Mouse (Mus musculus): ENCODE data around the gene 4930579F01Rik.
"Not testable (repeated sequence)": the region's sequence is repeated elsewhere in the genome, so short reads cannot be mapped to it uniquely, and the experiment has no call there.

4930579F01Rik gene

GRCm38 (mm10) chr3:138139663-138140062, 54.0 kb downstream of the 4930579F01Rik start:
- CTCF ChIA-PET, result no interaction called here

DNA sequence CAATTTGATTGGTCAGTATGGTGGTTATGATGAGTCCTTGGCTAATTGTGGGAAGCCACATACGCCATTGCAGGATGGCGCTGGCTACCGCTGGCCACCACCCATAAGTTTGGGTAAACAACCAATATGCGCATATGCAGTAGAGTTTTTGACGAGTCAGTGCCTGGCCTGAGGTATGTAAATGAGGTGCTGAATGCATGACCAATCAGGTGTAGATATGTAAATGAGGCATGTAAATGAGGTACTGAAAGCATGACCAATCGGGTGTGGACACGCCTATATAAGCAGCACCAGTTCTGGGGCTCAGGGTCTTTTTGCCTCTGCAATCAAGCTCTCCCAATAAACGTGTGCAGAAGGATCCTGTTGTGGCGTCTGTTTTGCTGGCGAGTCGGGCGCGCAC, 55.5 kb downstream of the 4930579F01Rik start:
- CTCF ChIA-PET, result not testable (repeated sequence)
- POLR2A ChIA-PET, result interaction anchor here in 2 of 4 experiments (0.6 to 1.9 kb wide), 5 partner anchors 17 to 274 kb away, joined by 3 to 6 read pairs (median 3); partner anchors contain the start of gene H2afz (in 2 of the 2)

More at GRCm38 (mm10) chr3:138139663-138140062, 54.0 kb downstream of the 4930579F01Rik start:
- POLR2A ChIA-PET, result interaction anchor here in 1 of 4 experiments (0.7 kb wide), 1 partner anchor 247 kb away, joined by 3 read pairs; no protein-coding TSS in a partner anchor

DNA sequence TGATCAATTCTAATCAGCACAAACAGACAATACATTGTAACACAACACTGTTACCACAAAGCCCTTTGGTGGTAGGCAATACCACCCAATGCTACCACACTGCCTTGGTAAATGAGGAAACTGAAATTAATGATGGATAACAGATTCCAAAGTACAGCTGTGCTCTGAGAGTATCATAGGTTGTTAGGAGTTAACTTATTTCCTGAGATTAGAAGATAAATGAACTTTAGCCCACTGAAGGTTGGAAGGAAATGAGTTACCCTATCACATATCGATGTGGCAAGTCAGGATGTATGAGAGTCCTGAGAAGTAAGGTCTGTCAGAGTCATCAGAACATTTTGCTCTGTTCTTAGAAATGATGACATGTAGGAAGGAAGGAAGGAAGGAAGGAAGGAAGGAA, 59.1 kb downstream of the 4930579F01Rik start:
- CTCF ChIA-PET, result no interaction called here
- POLR2A ChIA-PET, result interaction anchor here in 1 of 4 experiments (3.2 kb wide), 1 partner anchor 9 kb away, joined by 14 read pairs; the partner anchor contains the start of gene Trmt10a

DNA sequence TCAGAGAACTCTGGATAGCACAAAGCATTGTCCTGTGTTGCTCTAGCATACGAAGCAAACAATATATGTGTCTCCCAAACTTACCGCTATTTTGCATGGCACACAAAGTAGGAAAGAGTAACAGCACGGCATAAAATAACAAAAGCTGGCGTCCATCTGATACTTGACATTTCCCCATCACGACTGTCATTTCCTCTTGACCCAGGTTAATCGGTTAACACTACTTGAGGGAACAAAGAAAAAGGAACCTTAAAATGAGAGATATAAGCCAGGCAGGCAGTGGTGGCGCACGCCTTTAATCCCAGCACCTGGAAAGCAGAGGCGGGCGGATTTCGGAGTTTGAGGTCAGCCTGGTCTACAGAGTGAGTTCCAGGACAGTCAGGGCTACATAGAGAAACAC, 59.7 kb downstream of the 4930579F01Rik start:
- POLR2A ChIA-PET, result interaction anchor here in 1 of 4 experiments (3.2 kb wide), 1 partner anchor 9 kb away, joined by 14 read pairs; the partner anchor contains the start of gene Trmt10a
- CTCF ChIA-PET, result no interaction called here

- POLR2A ChIA-PET, result interaction anchor here in 2 of 4 experiments (1.0 to 3.2 kb wide), 2 partner anchors 10 to 269 kb away, joined by 3 to 14 read pairs; partner anchors contain the start of genes H2afz (in 1 of the 2) and Trmt10a (in 1 of the 2)
- CTCF ChIA-PET, result no interaction called here
Observed at GRCm38 (mm10) chr3:138133463-138133862, 60.2 kb downstream of the 4930579F01Rik start.

- POLR2A ChIA-PET, result interaction anchor here in 3 of 4 experiments (0.6 to 1.3 kb wide), 6 partner anchors 10 to 267 kb away, joined by 3 to 13 read pairs (median 6); partner anchors contain the start of genes Trmt10a (in 3 of the 3), Mttp (in 2 of the 3) and H2afz (in 1 of the 3)
- CTCF ChIA-PET, result interaction anchor here in 2 of 4 experiments (0.6 to 1.2 kb wide), 2 partner anchors 140 to 311 kb away, joined by 3 to 4 read pairs; partner anchors contain the start of gene Adh5 (in 1 of the 2)
Observed at GRCm38 (mm10) chr3:138131168-138131567, 62.5 kb downstream of the 4930579F01Rik start.

DNA sequence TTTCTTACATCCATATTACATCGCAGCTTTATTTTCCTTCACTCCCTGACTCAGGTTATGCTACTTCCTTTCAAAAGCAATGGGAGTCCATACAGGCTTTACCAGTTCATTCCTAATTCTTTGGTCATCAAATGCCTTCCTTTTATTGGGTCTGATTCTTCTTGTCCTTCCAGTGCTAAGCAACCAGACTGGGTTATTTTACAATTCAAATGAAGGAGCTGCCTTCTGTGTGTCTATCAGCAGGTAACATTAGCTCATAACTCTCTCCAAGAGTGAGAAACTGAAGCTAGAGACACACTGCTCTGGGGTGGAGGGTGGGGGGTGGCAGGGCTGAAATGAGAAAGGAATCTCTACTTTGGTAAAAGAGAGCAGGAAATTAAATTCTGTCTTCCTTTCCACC, 62.9 kb downstream of the 4930579F01Rik start:
- CTCF ChIA-PET, result interaction anchor here in 3 of 4 experiments (0.6 to 1.2 kb wide), 4 partner anchors 10 to 312 kb away, joined by 3 to 7 read pairs (median 4); partner anchors contain the start of gene Adh5 (in 1 of the 3)
- POLR2A ChIA-PET, result interaction anchor here in 3 of 4 experiments (0.6 to 1.3 kb wide), 7 partner anchors 10 to 267 kb away, joined by 3 to 13 read pairs (median 5); partner anchors contain the start of genes Trmt10a (in 3 of the 3), Mttp (in 2 of the 3) and H2afz (in 1 of the 3)

DNA sequence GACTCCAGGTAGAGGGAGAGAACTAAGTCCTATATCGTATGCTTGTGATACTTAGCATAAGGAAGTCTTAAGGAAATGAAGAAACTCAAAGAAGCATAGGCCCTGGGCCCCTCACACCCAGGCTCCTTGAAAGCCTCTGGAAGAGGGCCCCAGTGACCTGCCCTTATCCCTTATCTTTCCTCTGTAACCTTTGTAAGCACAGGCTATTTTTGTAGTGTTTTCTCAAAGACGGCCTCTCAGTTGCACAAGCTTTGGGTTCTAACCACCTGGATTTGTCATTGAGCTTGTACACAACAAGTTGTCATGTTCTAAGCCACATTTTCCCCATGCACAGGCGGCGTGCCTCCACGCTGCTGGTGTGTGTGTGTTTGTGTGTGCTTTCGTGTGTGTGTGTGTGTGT, 64.5 kb downstream of the 4930579F01Rik start:
- POLR2A ChIA-PET, result interaction anchor here in 1 of 4 experiments (0.6 kb wide), 1 partner anchor 27 kb away, joined by 5 read pairs; no protein-coding TSS in a partner anchor
- CTCF ChIA-PET, result no interaction called here

DNA sequence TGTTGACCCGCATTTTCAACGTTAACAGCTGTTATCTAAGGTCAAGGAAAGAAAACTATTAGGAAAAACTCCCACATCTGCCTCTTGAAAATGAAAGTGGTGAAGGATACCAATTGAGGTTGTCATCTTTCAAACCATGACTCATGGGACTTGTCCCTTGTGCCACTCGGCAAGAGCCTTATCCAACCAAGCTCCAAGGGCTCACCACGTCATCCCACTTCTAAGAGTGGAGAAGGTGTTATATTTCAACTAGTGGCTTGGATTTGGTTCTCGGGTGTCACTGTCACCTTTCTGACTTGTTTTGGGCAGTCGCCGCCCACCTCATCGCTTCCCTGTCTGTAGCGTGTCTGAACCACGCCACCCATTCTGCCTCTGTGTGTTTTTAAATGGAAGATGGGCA, 69.8 kb downstream of the 4930579F01Rik start:
- POLR2A ChIA-PET, result interaction anchor here in 2 of 4 experiments (1.0 to 3.9 kb wide), 3 partner anchors 12 to 20 kb away, joined by 3 to 14 read pairs (median 3); partner anchors contain the start of genes Mttp (in 1 of the 2) and Trmt10a (in 1 of the 2)
- CTCF ChIA-PET, result interaction anchor here in 1 of 4 experiments (0.6 kb wide), 1 partner anchor 143 kb away, joined by 4 read pairs; no protein-coding TSS in a partner anchor

DNA sequence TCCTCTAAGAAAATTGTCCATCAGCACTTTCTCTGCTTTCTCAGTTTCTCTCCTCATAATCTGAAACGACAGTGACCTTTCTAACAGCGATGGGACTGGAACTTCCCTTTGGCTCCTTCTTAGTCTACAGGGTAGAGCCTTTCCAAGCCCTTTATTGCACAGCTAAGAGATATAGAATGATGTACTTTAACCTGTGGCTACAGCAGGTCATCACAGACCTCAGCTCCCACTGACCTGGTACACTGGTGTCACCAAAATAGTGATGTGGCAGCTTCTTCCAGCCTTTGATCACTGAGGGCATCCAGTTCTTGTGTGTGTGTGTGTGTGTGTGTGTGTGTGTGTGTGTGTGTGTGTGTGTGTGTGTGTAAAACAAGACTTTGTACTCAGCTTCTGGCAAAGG, 72.2 kb downstream of the 4930579F01Rik start:
- POLR2A ChIA-PET, result interaction anchor here in 2 of 4 experiments (0.6 to 3.9 kb wide), 7 partner anchors 9 to 1463 kb away, joined by 3 to 14 read pairs (median 4); partner anchors contain the start of genes H2afz (in 1 of the 2), Mttp (in 1 of the 2) and Trmt10a (in 1 of the 2)
- CTCF ChIA-PET, result interaction anchor here in 2 of 4 experiments (0.6 to 2.0 kb wide), 2 partner anchors 130 to 1086 kb away, joined by 4 to 5 read pairs; no protein-coding TSS in a partner anchor

GRCm38 (mm10) chr3:138119444-138120105, 74.0 kb downstream of the 4930579F01Rik start:
- ChIA-PET CTCF (interaction anchor here in 1 of 4 experiments (2.0 kb wide), 1 partner anchor 128 kb away, joined by 4 read pairs; no protein-coding TSS in a partner anchor), POLR2A (interaction anchor here in 2 of 4 experiments (0.8 to 2.1 kb wide), 5 partner anchors 11 to 255 kb away, joined by 3 to 5 read pairs (median 3); partner anchors contain the start of genes H2afz (in 1 of the 2) and Mttp (in 1 of the 2))

GRCm38 (mm10) chr3:138118831-138119230, 74.8 kb downstream of the 4930579F01Rik start:
- ChIA-PET POLR2A (interaction anchor here in 2 of 4 experiments (1.0 to 1.1 kb wide), 2 partner anchors 25 kb away, joined by 3 to 8 read pairs; partner anchors contain the start of gene Trmt10a (in 2 of the 2)), CTCF (no interaction called here)

DNA sequence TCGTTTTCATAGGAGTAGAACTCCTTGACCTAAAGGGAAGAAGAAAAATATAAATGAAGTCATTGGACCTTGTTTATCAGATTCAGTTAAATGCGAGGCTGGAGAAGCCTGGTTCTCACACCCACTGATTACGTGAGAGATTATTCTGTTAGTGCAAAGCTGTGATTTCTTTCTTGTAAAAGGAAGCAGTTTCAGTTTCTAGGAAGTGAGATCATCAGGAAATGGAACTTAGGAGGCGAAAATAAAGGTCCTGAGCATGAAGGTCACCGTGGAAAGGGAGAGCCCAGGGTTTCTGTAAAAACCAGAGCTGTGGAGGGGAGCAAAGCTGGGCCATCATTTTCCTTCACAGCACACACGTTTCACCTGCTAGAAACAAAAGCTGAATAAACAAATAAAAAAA, 75.2 kb downstream of the 4930579F01Rik start:
- ChIA-PET CTCF (no interaction called here), POLR2A (interaction anchor here in 2 of 4 experiments (1.0 to 1.1 kb wide), 2 partner anchors 25 kb away, joined by 3 to 8 read pairs; partner anchors contain the start of gene Trmt10a (in 2 of the 2))

DNA sequence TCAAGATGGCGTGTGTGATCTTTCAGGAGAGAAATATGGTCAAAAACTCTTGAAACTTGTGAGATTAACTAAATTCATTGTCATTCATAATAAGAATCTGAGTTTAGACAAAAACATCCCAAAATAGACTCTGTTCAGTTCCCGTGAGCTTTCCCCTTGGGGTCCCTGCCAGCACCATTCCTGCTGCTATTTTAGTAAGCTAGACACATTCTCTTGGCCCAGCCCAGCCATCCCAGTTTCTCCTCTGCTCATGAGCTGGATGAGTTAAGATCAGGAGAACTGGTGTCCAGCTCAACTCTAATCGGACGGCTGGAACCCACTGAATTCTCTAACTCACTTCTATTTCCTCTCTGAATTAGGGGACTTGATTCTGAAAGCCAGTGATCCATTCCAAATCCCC, 76.8 kb downstream of the 4930579F01Rik start:
- POLR2A ChIA-PET, result no interaction called here
- CTCF ChIA-PET, result interaction anchor here in 1 of 4 experiments (1.7 kb wide), 1 partner anchor 126 kb away, joined by 5 read pairs; no protein-coding TSS in a partner anchor

GRCm38 (mm10) chr3:138114106-138114505, 79.5 kb downstream of the 4930579F01Rik start:
- ChIA-PET POLR2A (interaction anchor here in 3 of 4 experiments (0.6 to 2.9 kb wide), 11 partner anchors 12 to 333 kb away, joined by 3 to 26 read pairs (median 4); partner anchors contain the start of genes Trmt10a (in 3 of the 3), H2afz (in 2 of the 3), Mttp (in 2 of the 3) and Dnajb14 (in 1 of the 3)), CTCF (interaction anchor here in 3 of 4 experiments (0.6 to 1.8 kb wide), 5 partner anchors 30 to 123 kb away, joined by 3 to 9 read pairs (median 5); partner anchors contain the start of gene Trmt10a (in 1 of the 3))

Measured in embryonic stem cell, embryonic (primary cell).